Mouse (Mus musculus) lung, postnatal 0 days (tissue): ENCODE data around the gene Gm20388.

Experiments
- CTCF ChIP-seq: IDR thresholded peaks from 2 replicates; pipeline ENCODE4 v1.5.1; 2016; ENCODE audit warnings: antibody characterized with exemption, mild to moderate bottlenecking
- EP300 ChIP-seq: IDR thresholded peaks from 2 replicates; pipeline ENCODE4 v1.6.1; 2016; ENCODE audit warnings: antibody characterized with exemption, mild to moderate bottlenecking, control low read depth

GRCm38 (mm10) chr8:121844765-121845164 is 1934.1 kb downstream of the Gm20388 start:
- TF ChIP-seq EP300: no peak
- TF ChIP-seq CTCF: no peak
